Mouse (Mus musculus) stomach, postnatal 0 days (tissue): ENCODE measurements around the gene Cyp8b1. TPM values are rescaled to one million over a fixed set of nuclear protein-coding genes. Genes with fewer than 3 reads are reported as not detected.

Source experiments
- ATAC-seq: fragments of 200-750 bp; cut with Nextera tagmentation; 2 replicates; pipeline ENCODE4 v1.8.0; 2017; ENCODE audit not compliant: low FRiP score, low TSS enrichment
- DNase-seq: peaks from one replicate; pipeline ENCODE4 v3.0.0-alpha.2; 2016; ENCODE audit warnings: low spot score
- H3K27ac ChIP-seq: fragments of 300-500 bp; sonication (generic); replicated peaks from 2 replicates; pipeline ENCODE4 v1.5.1; 2014; ENCODE audit warnings: mild to moderate bottlenecking, control low read depth
- H3K27me3 ChIP-seq: fragments of 300-500 bp; sonication (generic); 2 replicates; pipeline ENCODE4 v1.6.1; 2014; ENCODE audit warnings: low read length; ENCODE audit not compliant: control insufficient read depth, insufficient read depth
- H3K36me3 ChIP-seq: fragments of 300-500 bp; sonication (generic); 2 replicates; pipeline ENCODE4 v1.6.1; 2014; ENCODE audit warnings: low read length, mixed read lengths; ENCODE audit not compliant: control insufficient read depth, insufficient read depth
- H3K4me1 ChIP-seq: fragments of 300-500 bp; sonication (generic); replicated peaks from 2 replicates; pipeline ENCODE4 v1.6.1; 2014; ENCODE audit warnings: antibody characterized with exemption; ENCODE audit not compliant: control insufficient read depth, insufficient read depth
- H3K4me2 ChIP-seq: fragments of 300-500 bp; sonication (generic); replicated peaks from 2 replicates; pipeline ENCODE4 v1.6.1; 2014; ENCODE audit warnings: low read depth, mild to moderate bottlenecking, control low read depth, moderate library complexity
- H3K4me3 ChIP-seq: fragments of 300-500 bp; sonication (generic); 2 replicates; pipeline ENCODE4 v1.5.1; 2014; ENCODE audit warnings: low read depth, low read length, control low read depth
- H3K9ac ChIP-seq: fragments of 300-500 bp; sonication (generic); 2 replicates; pipeline ENCODE4 v1.6.1; 2014; ENCODE audit warnings: mild to moderate bottlenecking, low read length, control low read depth, mixed read lengths
- H3K9me3 ChIP-seq: fragments of 300-500 bp; sonication (generic); 2 replicates; pipeline ENCODE4 v1.6.1; 2016; ENCODE audit warnings: low read length; ENCODE audit not compliant: control insufficient read depth
- CTCF ChIP-seq: IDR thresholded peaks from 2 replicates; pipeline ENCODE4 v1.5.1; 2016; ENCODE audit warnings: antibody characterized with exemption, low read depth, mild to moderate bottlenecking, moderate library complexity
- EP300 ChIP-seq: optimal IDR thresholded peaks from 2 replicates; pipeline ENCODE3; 2016; ENCODE audit warnings: antibody characterized with exemption
- whole genome bisulfite sequencing: fragments of 180-500 bp; shearing (Covaris S2); extraction: QIAGEN DNeasy Blood & Tissue Kit; methylation state at CpG from one replicate; pipeline ENCODE4 v1.1.7; 2014; 5-methylcytosine and 5-hydroxymethylcytosine counted together
- polyA plus RNA-seq: library from polyadenylated mRNA; unstranded; fragments of >200 nt; fragmentation: Nextera tagmentation; extraction: Ambion mirVana; gene quantifications from 2 replicates; pipeline ENCODE4 v1.2.1, GENCODE M21; 2015

Cyp8b1 gene
- polyA plus RNA-seq, 1 experiment from 2014 or later: 0.85 TPM

- 81% methylated on average over 12 of the region's 12 CpGs for WGBS
- DNase-seq (no peak), ATAC-seq (no peak)
- Histone ChIP-seq H3K4me1 (peaks cover 4% of the 10 kb centered on the region), H3K27ac (no peak overlapping the region), H3K27me3 (no peaks in the 10 kb centered on the region), H3K9me3 (no peaks in the 10 kb centered on the region), H3K4me2 (no peak overlapping the region), H3K4me3 (no peak overlapping the region), H3K9ac (no peak overlapping the region), H3K36me3 (no peaks in the 10 kb centered on the region)
- TF ChIP-seq EP300 (no peak), CTCF (no peak)
Observed at GRCm38 (mm10) chr9:121892057-121892687, 23.9 kb downstream of the Cyp8b1 start.

- H3K4me1 ChIP-seq: peaks cover 4% of the 10 kb centered on the region
- no peak overlapping the region for H3K4me3 ChIP-seq
- peak overlapping the region; percentile 65 for H3K27ac ChIP-seq
- H3K9me3 ChIP-seq: no peaks in the 10 kb centered on the region
- H3K36me3 ChIP-seq: no peaks in the 10 kb centered on the region
- no peak for DNase-seq
- TF ChIP-seq EP300 (no peak), CTCF (no peak)
- H3K9ac ChIP-seq: no peak overlapping the region
- no peaks in the 10 kb centered on the region for H3K27me3 ChIP-seq
- no peak for ATAC-seq
- 84% methylated on average over 9 of the region's 9 CpGs for WGBS
- H3K4me2 ChIP-seq: no peak overlapping the region
Observed at GRCm38 (mm10) chr9:121891301-121891700, 24.8 kb downstream of the Cyp8b1 start.

- peak overlapping the region; percentile 65 for H3K27ac ChIP-seq
- WGBS: 20% methylated on average over 18 of the region's 18 CpGs
- no peak overlapping the region for H3K9ac ChIP-seq
- H3K4me3 ChIP-seq: no peak overlapping the region
- no peaks in the 10 kb centered on the region for H3K27me3 ChIP-seq
- peaks cover 4% of the 10 kb centered on the region for H3K4me1 ChIP-seq
- DNase-seq (peak; percentile 53), ATAC-seq (peak; percentile 82; the same call in 1 of the 2 replicates)
- H3K9me3 ChIP-seq: no peaks in the 10 kb centered on the region
- H3K36me3 ChIP-seq: no peaks in the 10 kb centered on the region
- TF ChIP-seq EP300: no peak
- TF ChIP-seq CTCF: no peak
- H3K4me2 ChIP-seq: peak overlapping the region; percentile 11; the same call in 1 of the 2 replicates
Observed at GRCm38 (mm10) chr9:121890441-121890941, 25.6 kb downstream of the Cyp8b1 start.

- ATAC-seq (peak; percentile 15; the same call in 1 of the 2 replicates), DNase-seq (no peak)
- Histone ChIP-seq H3K9me3 (no peaks in the 10 kb centered on the region), H3K4me3 (no peak overlapping the region), H3K36me3 (no peaks in the 10 kb centered on the region), H3K27me3 (no peaks in the 10 kb centered on the region), H3K4me2 (peak overlapping the region; percentile 11; the same call in 1 of the 2 replicates), H3K4me1 (peaks cover 4% of the 10 kb centered on the region), H3K27ac (peak overlapping the region; percentile 45), H3K9ac (no peak overlapping the region)
- WGBS: 38% methylated on average over 4 of the region's 4 CpGs
- no peak for TF ChIP-seq CTCF
- TF ChIP-seq EP300: no peak
Observed at GRCm38 (mm10) chr9:121889927-121890440, 26.1 kb downstream of the Cyp8b1 start.

GRCm38 (mm10) chr9:121882015-121882457 is 34.1 kb downstream of the Cyp8b1 start:
- DNase-seq: no peak
- Histone ChIP-seq H3K9me3 (no peaks in the 10 kb centered on the region), H3K4me3 (no peak overlapping the region), H3K27ac (peak overlapping the region; percentile 65), H3K27me3 (no peaks in the 10 kb centered on the region), H3K4me1 (no peaks in the 10 kb centered on the region; the same call in 1 of the 2 replicates), H3K9ac (no peak overlapping the region), H3K36me3 (no peaks in the 10 kb centered on the region), H3K4me2 (no peak overlapping the region)
- WGBS: 19% methylated on average over 7 of the region's 7 CpGs
- TF ChIP-seq EP300: no peak
- TF ChIP-seq CTCF: no peak
- peak; percentile 51; the same call in 1 of the 2 replicates for ATAC-seq

GRCm38 (mm10) chr9:121881301-121881700 is 34.8 kb downstream of the Cyp8b1 start:
- Histone ChIP-seq H3K9ac (no peak overlapping the region), H3K4me2 (no peak overlapping the region), H3K4me1 (no peaks in the 10 kb centered on the region; the same call in 1 of the 2 replicates), H3K27ac (peak overlapping the region; percentile 65; the same call in 1 of the 2 replicates), H3K9me3 (no peaks in the 10 kb centered on the region), H3K27me3 (no peaks in the 10 kb centered on the region), H3K36me3 (no peaks in the 10 kb centered on the region), H3K4me3 (no peak overlapping the region)
- TF ChIP-seq EP300: no peak
- TF ChIP-seq CTCF: peak; percentile 48
- DNase-seq (no peak), ATAC-seq (no peak)
- 56% methylated on average over 6 of the region's 6 CpGs for WGBS
